Mouse (Mus musculus): ENCODE results near the gene Cd4. TPM values are rescaled to one million over a fixed set of nuclear protein-coding genes. Genes with fewer than 3 reads are reported as not detected.
A peak's percentile ranks its signal among the peaks of the same experiment; 100 is the strongest.

Gene Cd4
- polyA plus RNA-seq, 1 experiment, result 0.26 TPM

- DNase-seq, result peak; percentile 33 to 51
- H3K4me1 ChIP-seq (ENCODE audit: control insufficient read depth, insufficient read depth, low read length), result peaks cover 28% of the 10 kb centered on the region
- WGBS, result 55% methylated on average over 9 of the region's 9 CpGs
- no peaks in the 10 kb centered on the region for H3K27me3 ChIP-seq (ENCODE audit: control insufficient read depth, insufficient read depth, low read length)
- H3K4me3 ChIP-seq (replicated peaks; ENCODE audit: insufficient read depth, low read depth, low read length), result no peak overlapping the region
- TF ChIP-seq CTCF (IDR thresholded peaks at IDR 0.05; ENCODE audit: borderline replicate concordance, insufficient read depth, low read depth, low read length) (no peak), POLR2A (IDR thresholded peaks at IDR 0.05; ENCODE audit: borderline replicate concordance, insufficient read depth, low read length) (no peak)
- H3K27ac ChIP-seq (ENCODE audit: insufficient read depth, low read length), result peak overlapping the region; percentile 94
These were observed 27.5 kb downstream of the Cd4 start for GRCm38 (mm10) chr6:124860511-124860910.

DNA sequence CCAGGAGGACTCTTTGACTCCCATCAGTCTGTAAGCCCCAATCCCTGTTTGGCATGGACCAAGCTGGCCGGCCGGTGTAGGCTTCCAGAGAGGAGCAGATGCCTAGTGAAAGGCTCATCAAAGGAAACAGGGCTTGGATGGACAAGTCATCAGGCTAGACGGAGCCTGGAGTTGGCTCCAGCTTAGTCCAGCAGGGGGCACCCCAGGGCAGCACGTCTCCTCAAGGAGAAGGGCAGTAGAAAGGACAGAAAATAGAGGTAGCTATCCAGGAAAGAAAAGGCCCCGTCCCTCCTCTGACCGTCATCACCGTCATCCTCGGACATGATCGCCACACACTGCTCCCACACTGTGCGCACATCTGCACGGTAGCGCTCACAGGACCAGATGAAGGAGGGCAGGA lies 28.3 kb downstream of the Cd4 start:
- Histone ChIP-seq H3K27ac (ENCODE audit: insufficient read depth, low read length) (peak overlapping the region; percentile 94), H3K4me1 (ENCODE audit: control insufficient read depth, insufficient read depth, low read length) (peaks cover 24% of the 10 kb centered on the region), H3K4me3 (replicated peaks; ENCODE audit: insufficient read depth, low read depth, low read length) (peak overlapping the region; percentile 54), H3K27me3 (ENCODE audit: control insufficient read depth, insufficient read depth, low read length) (no peaks in the 10 kb centered on the region)
- peak; percentile 90 to 94 for DNase-seq
- whole genome bisulfite sequencing, result 3% methylated on average over 12 of the region's 12 CpGs
- TF ChIP-seq POLR2A (IDR thresholded peaks at IDR 0.05; ENCODE audit: borderline replicate concordance, insufficient read depth, low read length) (0 out of 2 replicates have a peak, but pooled peaks have one; percentile 31), CTCF (IDR thresholded peaks at IDR 0.05; ENCODE audit: borderline replicate concordance, insufficient read depth, low read depth, low read length) (peak; percentile 89)

GRCm38 (mm10) chr6:124858561-124859318 lies 29.3 kb downstream of the Cd4 start:
- TF ChIP-seq CTCF (IDR thresholded peaks at IDR 0.05; ENCODE audit: borderline replicate concordance, insufficient read depth, low read depth, low read length) (no peak), POLR2A (IDR thresholded peaks at IDR 0.05; ENCODE audit: borderline replicate concordance, insufficient read depth, low read length) (no peak)
- WGBS, result 74% methylated on average over 28 of the region's 28 CpGs
- no peak overlapping the region for H3K4me3 ChIP-seq (replicated peaks; ENCODE audit: insufficient read depth, low read depth, low read length)
- peak; percentile 33 to 44 for DNase-seq
- H3K27ac ChIP-seq (ENCODE audit: insufficient read depth, low read length), result no peak overlapping the region
- H3K4me1 ChIP-seq (ENCODE audit: control insufficient read depth, insufficient read depth, low read length), result peaks cover 24% of the 10 kb centered on the region
- H3K27me3 ChIP-seq (ENCODE audit: control insufficient read depth, insufficient read depth, low read length), result no peaks in the 10 kb centered on the region

GRCm38 (mm10) chr6:124857840-124858530 lies 30.0 kb downstream of the Cd4 start:
- TF ChIP-seq CTCF (IDR thresholded peaks at IDR 0.05; ENCODE audit: borderline replicate concordance, insufficient read depth, low read depth, low read length), result no peak; the same call in 1 of the 2 replicates
- TF ChIP-seq POLR2A (IDR thresholded peaks at IDR 0.05; ENCODE audit: borderline replicate concordance, insufficient read depth, low read length), result peak; percentile 14; the same call in 1 of the 2 replicates
- WGBS, result 19% methylated on average over 26 of the region's 26 CpGs
- no peak for DNase-seq
- Histone ChIP-seq H3K4me1 (ENCODE audit: control insufficient read depth, insufficient read depth, low read length) (peaks cover 24% of the 10 kb centered on the region), H3K4me3 (replicated peaks; ENCODE audit: insufficient read depth, low read depth, low read length) (peak overlapping the region; percentile 88), H3K27me3 (ENCODE audit: control insufficient read depth, insufficient read depth, low read length) (no peaks in the 10 kb centered on the region), H3K27ac (ENCODE audit: insufficient read depth, low read length) (peak overlapping the region; percentile 53; the same call in 1 of the 2 replicates)

GRCm38 (mm10) chr6:124856916-124857839 lies 30.8 kb downstream of the Cd4 start, which contains the start of gene P3h3:
Gene P3h3, minus strand, starts transcription at chr6:124857752.
- peak; percentile 74 for TF ChIP-seq CTCF (IDR thresholded peaks at IDR 0.05; ENCODE audit: borderline replicate concordance, insufficient read depth, low read depth, low read length)
- TF ChIP-seq POLR2A (IDR thresholded peaks at IDR 0.05; ENCODE audit: borderline replicate concordance, insufficient read depth, low read length), result peak; percentile 66; the same call in 1 of the 2 replicates
- H3K4me3 ChIP-seq (replicated peaks; ENCODE audit: insufficient read depth, low read depth, low read length), result peak within 1 kb of the TSS; percentile 88
- under 1% methylated on average over 86 of the region's 86 CpGs for WGBS
- H3K27me3 ChIP-seq (ENCODE audit: control insufficient read depth, insufficient read depth, low read length), result no peaks in the 10 kb centered on the region
- peak; percentile 92 to 93 for DNase-seq
- H3K27ac ChIP-seq (ENCODE audit: insufficient read depth, low read length), result peak within 1 kb of the TSS; percentile 96
- peaks cover 24% of the 10 kb centered on the region for H3K4me1 ChIP-seq (ENCODE audit: control insufficient read depth, insufficient read depth, low read length)

DNA sequence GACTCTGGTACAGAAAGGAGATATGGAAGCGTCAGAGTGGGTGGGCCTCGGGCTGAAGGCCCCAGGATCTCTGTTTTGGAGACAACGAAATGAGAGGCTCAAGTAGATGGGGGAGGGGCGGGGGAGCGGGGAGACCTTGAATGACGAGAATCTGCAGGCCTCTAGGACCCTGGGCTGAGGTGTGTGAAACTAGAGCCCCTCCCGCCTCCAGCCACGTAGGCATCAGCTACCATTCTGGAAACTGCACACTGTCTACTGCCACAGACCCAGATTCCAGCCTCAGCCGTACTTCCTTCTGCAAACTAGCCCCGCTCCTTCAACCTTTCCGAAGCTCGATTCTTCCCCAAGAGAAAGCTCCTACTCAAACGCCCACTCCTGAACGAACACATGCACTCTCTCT lies 31.7 kb downstream of the Cd4 start:
- H3K4me3 ChIP-seq (replicated peaks; ENCODE audit: insufficient read depth, low read depth, low read length), result peak overlapping the region; percentile 88
- peak; percentile 49 for DNase-seq
- no peaks in the 10 kb centered on the region for H3K27me3 ChIP-seq (ENCODE audit: control insufficient read depth, insufficient read depth, low read length)
- TF ChIP-seq CTCF (IDR thresholded peaks at IDR 0.05; ENCODE audit: borderline replicate concordance, insufficient read depth, low read depth, low read length) (no peak), POLR2A (IDR thresholded peaks at IDR 0.05; ENCODE audit: borderline replicate concordance, insufficient read depth, low read length) (no peak)
- WGBS, result 9% methylated on average over 14 of the region's 14 CpGs
- peaks cover 23% of the 10 kb centered on the region for H3K4me1 ChIP-seq (ENCODE audit: control insufficient read depth, insufficient read depth, low read length)
- peak overlapping the region; percentile 36; the same call in 1 of the 2 replicates for H3K27ac ChIP-seq (ENCODE audit: insufficient read depth, low read length)

DNA sequence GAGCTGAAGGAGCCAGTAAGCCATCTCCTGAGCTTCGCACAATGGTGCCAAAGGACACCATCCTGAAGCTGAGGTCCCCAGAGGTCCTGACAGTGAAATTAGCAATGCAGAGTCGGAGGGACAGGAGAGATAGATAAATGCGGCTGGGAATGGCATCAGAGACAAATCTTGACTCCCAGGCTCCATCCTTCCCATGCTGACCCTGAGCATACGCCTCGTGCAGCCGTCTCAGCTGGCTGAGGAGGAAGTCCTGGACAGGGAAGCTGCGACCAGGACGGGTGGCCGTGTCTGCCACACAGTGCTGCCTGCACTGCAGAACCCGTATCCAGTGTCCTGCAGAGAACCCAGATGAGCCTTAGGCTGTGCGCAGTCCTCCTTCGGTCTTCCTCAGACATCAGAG lies 33.4 kb downstream of the Cd4 start:
- H3K4me1 ChIP-seq (ENCODE audit: control insufficient read depth, insufficient read depth, low read length), result peaks cover 10% of the 10 kb centered on the region; the same call in 1 of the 2 replicates
- 67% methylated on average over 12 of the region's 12 CpGs for WGBS
- no peak overlapping the region for H3K4me3 ChIP-seq (replicated peaks; ENCODE audit: insufficient read depth, low read depth, low read length)
- TF ChIP-seq CTCF (IDR thresholded peaks at IDR 0.05; ENCODE audit: borderline replicate concordance, insufficient read depth, low read depth, low read length) (no peak), POLR2A (IDR thresholded peaks at IDR 0.05; ENCODE audit: borderline replicate concordance, insufficient read depth, low read length) (no peak)
- no peaks in the 10 kb centered on the region for H3K27me3 ChIP-seq (ENCODE audit: control insufficient read depth, insufficient read depth, low read length)
- DNase-seq, result no peak
- no peak overlapping the region for H3K27ac ChIP-seq (ENCODE audit: insufficient read depth, low read length)
